Mouse (Mus musculus) lung, adult 2 months (tissue): ENCODE results near the gene Bcl11a. TPM values are rescaled to one million over a fixed set of nuclear protein-coding genes. Genes with fewer than 3 reads are reported as not detected.

Experiments used
- DNase-seq: peaks from one replicate; pipeline ENCODE4 v3.0.0; 2022
- H3K4me1 ChIP-seq: fragments of 200-500 bp; 2 replicates; pipeline ENCODE4 v1.6.1; 2011; ENCODE audit warnings: low read length; ENCODE audit not compliant: control insufficient read depth, insufficient read depth
- H3K4me3 ChIP-seq: fragments of 200-500 bp; replicated peaks from 2 replicates; pipeline ENCODE3; 2011; ENCODE audit warnings: low read depth, mild to moderate bottlenecking, control low read depth, low read length; ENCODE audit errors: extremely low read depth
- CTCF ChIP-seq: fragments of 200-500 bp; IDR thresholded peaks from 2 replicates; pipeline ENCODE4 v1.5.1; 2011; ENCODE audit warnings: mild to moderate bottlenecking, low read length, control low read depth; ENCODE audit not compliant: insufficient read depth
- POLR2A ChIP-seq: fragments of 200-500 bp; IDR thresholded peaks from 2 replicates; pipeline ENCODE4 v1.6.1; 2011; ENCODE audit warnings: low read depth, mild to moderate bottlenecking, control low read depth, low read length, borderline replicate concordance; ENCODE audit errors: extremely low read depth
- WGBS: fragments of 180-500 bp; shearing (Covaris S2); methylation state at CpG from one replicate; pipeline ENCODE4 v1.1.7; 2018; 5-methylcytosine and 5-hydroxymethylcytosine counted together
- polyA plus RNA-seq: library from polyadenylated mRNA; depleted of rRNA; stranded (reverse); fragments of >200 nt; gene quantifications from 2 replicates; pipeline ENCODE4 v1.2.3, GENCODE M21; 2012

Gene Bcl11a
- polyA plus RNA-seq, 1 experiment: 1.5 TPM

- no peak for DNase-seq
- H3K4me3 ChIP-seq: no peak overlapping the region
- WGBS: 75% methylated on average over 6 of the region's 6 CpGs
- H3K4me1 ChIP-seq: no peaks in the 10 kb centered on the region; the same call in 1 of the 2 replicates
- TF ChIP-seq POLR2A (no peak), CTCF (no peak)
Measured at GRCm38 (mm10) chr11:24064221-24064620, 13.6 kb upstream of the Bcl11a start.

GRCm38 (mm10) chr11:24065313-24065712, 12.5 kb upstream of the Bcl11a start:
- WGBS: 52% methylated on average over 4 of the region's 4 CpGs
- no peak for DNase-seq
- Histone ChIP-seq H3K4me3 (no peak overlapping the region), H3K4me1 (no peaks in the 10 kb centered on the region; the same call in 1 of the 2 replicates)
- TF ChIP-seq CTCF (0 out of 2 replicates have a peak, but pooled peaks have one; percentile 2), POLR2A (no peak)

DNA sequence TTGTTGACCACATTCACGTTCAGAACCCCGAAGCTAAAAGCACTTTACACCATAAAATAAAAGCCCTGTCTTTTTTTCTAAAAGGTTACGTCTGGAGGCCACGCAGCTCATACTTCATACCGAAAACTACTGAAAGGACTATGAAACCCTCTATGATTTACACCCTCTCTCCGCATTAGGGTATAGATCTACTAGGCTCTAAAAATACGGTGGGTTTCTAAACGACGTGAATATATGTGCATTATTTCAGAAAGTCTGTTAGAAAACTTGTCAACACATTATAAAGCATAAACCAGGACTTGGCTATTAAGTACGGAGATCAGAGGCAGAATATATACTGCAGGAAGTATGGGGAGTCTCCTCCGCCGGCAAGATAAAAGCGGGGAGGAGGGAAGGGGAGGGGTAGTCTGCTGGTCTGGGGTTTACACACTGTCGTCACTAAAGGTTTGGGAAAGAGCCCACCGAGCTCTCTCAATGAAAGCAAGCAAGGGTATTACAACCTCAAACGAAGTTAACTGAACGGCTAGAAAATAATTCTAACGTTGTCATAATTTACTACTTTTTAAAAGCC, 3.8 kb upstream of the Bcl11a start:
- DNase-seq: no peak
- 5% methylated on average over 18 of the region's 18 CpGs for WGBS
- TF ChIP-seq CTCF (no peak), POLR2A (no peak)
- Histone ChIP-seq H3K4me1 (0 out of 2 replicates have a peak, but pooled peaks cover 2% of the 10 kb centered on the region), H3K4me3 (no peak overlapping the region)

DNA sequence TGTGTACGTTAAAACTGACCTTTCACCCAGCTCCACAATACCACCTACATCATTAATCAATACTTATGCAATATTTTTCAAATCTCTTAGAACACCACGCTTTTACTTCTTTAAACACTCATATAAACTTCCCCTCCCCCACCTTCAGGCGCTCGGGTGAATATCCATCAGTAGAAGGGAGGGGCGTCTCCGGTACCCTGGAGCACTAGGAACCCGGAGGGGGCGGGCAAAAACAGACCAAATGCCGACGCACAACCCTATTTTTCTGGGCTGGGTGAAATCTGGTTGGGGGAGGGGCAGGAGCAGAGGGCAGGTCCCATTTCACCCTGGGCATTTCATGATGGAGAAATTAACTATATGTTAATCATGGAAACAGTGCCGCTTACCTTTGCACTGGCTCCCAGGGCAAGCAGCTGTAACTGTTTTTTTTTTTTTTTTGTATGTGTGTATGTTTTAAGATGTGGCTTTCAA, 3.2 kb upstream of the Bcl11a start, which contains the start of gene A830031A19Rik:
Gene A830031A19Rik (minus strand): TSS at position 421 of the 471 bp plus-strand sequence.
- no peak for TF ChIP-seq CTCF
- no peak for TF ChIP-seq POLR2A
- DNase-seq: no peak
- H3K4me3 ChIP-seq: peak within 1 kb of the TSS; percentile 64
- WGBS: 1% methylated on average over 11 of the region's 11 CpGs
- 0 out of 2 replicates have a peak, but pooled peaks cover 2% of the 10 kb centered on the region for H3K4me1 ChIP-seq

- Histone ChIP-seq H3K4me3 (peak overlapping the region; percentile 64), H3K4me1 (0 out of 2 replicates have a peak, but pooled peaks cover 2% of the 10 kb centered on the region)
- no peak for TF ChIP-seq POLR2A
- no peak for DNase-seq
- 2% methylated on average over 17 of the region's 17 CpGs for WGBS
Measured at GRCm38 (mm10) chr11:24075486-24076126, 2.2 kb upstream of the Bcl11a start.

GRCm38 (mm10) chr11:24076127-24076650, 1.7 kb upstream of the Bcl11a start:
- TF ChIP-seq POLR2A: no peak
- no peak for TF ChIP-seq CTCF
- H3K4me1 ChIP-seq: 0 out of 2 replicates have a peak, but pooled peaks cover 4% of the 10 kb centered on the region
- peak overlapping the region; percentile 64 for H3K4me3 ChIP-seq
- peak; percentile 28 for DNase-seq
- WGBS: under 1% methylated on average over 32 of the region's 32 CpGs

DNA sequence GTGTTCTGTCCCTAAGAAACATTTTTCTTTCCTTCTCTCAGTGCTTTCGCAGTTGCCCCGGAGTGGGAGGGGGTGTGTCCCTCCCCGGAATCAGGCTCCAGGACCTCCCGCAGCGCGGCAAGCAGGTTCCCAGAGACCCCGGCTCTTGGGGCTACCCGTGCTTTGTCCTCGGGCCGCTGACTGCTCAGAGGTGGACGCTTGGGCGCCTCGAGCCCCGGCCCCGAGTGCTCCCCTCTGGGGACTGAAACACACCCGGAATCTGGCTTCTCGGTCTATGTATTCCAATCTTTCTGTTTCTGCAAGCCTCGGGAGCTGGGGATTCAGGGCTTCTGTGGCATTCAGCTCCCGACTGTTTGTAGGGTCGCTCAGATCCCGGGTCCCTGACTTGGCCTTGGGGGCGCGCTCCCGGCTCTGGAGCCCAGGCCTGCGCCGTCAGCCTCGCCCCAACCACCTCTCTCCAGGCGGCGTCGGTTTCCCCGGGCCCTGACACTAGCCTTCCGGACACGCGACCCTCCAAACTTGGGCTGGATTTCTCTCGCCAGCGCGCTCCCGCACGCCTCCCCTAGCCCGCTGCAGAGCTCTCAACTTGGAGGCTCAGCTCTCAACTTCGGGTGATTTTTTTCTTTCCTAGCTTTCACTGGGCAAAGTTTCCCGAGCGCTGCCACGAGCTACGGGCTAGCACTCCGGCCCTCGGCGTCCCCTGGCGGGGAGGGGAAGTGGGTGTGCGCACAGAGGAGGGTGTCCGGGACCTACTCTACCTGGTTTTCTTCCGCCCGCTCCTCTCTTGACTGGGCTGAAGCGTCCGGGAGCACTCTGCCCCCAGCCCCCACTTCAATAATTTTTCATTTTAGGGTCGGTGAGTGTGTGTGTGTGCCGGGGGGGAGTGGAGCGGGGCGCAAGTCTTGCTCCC, 780 bp upstream of the Bcl11a start:
- Histone ChIP-seq H3K4me1 (0 out of 2 replicates have a peak, but pooled peaks cover 4% of the 10 kb centered on the region), H3K4me3 (peak overlapping the region; percentile 64)
- WGBS: under 1% methylated on average over 59 of the region's 59 CpGs
- TF ChIP-seq POLR2A: no peak
- no peak for TF ChIP-seq CTCF
- DNase-seq: peak; percentile 38

GRCm38 (mm10) chr11:24078706-24079316, 955 bp downstream of the Bcl11a start:
- peak; percentile 24 for DNase-seq
- Histone ChIP-seq H3K4me3 (peak overlapping the region; percentile 21), H3K4me1 (0 out of 2 replicates have a peak, but pooled peaks cover 4% of the 10 kb centered on the region)
- under 1% methylated on average over 37 of the region's 38 CpGs for WGBS
- no peak for TF ChIP-seq POLR2A
- TF ChIP-seq CTCF: no peak
